Mouse (Mus musculus): ENCODE data around the gene Glt6d1. TPM values are rescaled to one million over a fixed set of nuclear protein-coding genes. Genes with fewer than 3 reads are reported as not detected.

The Glt6d1 gene
- polyA plus RNA-seq, 1 experiment from 2014 or later: not detected

GRCm38 (mm10) chr2:25785573-25786322 lies 29.9 kb downstream of the Glt6d1 start:
- H3K27ac ChIP-seq: no peak overlapping the region
- H3K4me3 ChIP-seq (replicated peaks): no peak overlapping the region
- H3K4me1 ChIP-seq: no peaks in the 10 kb centered on the region
- no peak for ATAC-seq (ENCODE audit: low FRiP score)
- H3K9ac ChIP-seq: no peak overlapping the region
- peaks cover 3% of the 10 kb centered on the region; the same call in 1 of the 2 replicates for H3K27me3 ChIP-seq
- no peaks in the 10 kb centered on the region for H3K9me3 ChIP-seq
- H3K4me2 ChIP-seq: no peak overlapping the region
- no peaks in the 10 kb centered on the region for H3K36me3 ChIP-seq (replicated peaks)
- 76% methylated on average over 5 of the region's 5 CpGs for WGBS

- 87% methylated on average over 3 of the region's 3 CpGs for whole genome bisulfite sequencing
- Histone ChIP-seq H3K4me3 (replicated peaks) (no peak within 1 kb of the TSS), H3K36me3 (replicated peaks) (no peaks in the 10 kb centered on the region), H3K27me3 (peaks cover 3% of the 10 kb centered on the region; the same call in 1 of the 2 replicates), H3K9me3 (no peaks in the 10 kb centered on the region), H3K4me2 (no peak within 1 kb of the TSS), H3K4me1 (no peaks in the 10 kb centered on the region), H3K27ac (no peak within 1 kb of the TSS), H3K9ac (no peak within 1 kb of the TSS)
- no peak for ATAC-seq (ENCODE audit: low FRiP score)
Observed at GRCm38 (mm10) chr2:25781957-25782356, 33.7 kb downstream of the Glt6d1 start, which contains the start of gene Gm13539. Gene Gm13539 (plus strand): TSS chr2:25782257.

- no peak overlapping the region for H3K4me3 ChIP-seq (replicated peaks)
- no peak overlapping the region for H3K9ac ChIP-seq
- no peak overlapping the region for H3K4me2 ChIP-seq
- no peaks in the 10 kb centered on the region for H3K9me3 ChIP-seq
- 63% methylated on average over 4 of the region's 4 CpGs for WGBS
- no peak for ATAC-seq (ENCODE audit: low FRiP score)
- no peaks in the 10 kb centered on the region for H3K36me3 ChIP-seq (replicated peaks)
- H3K4me1 ChIP-seq: no peaks in the 10 kb centered on the region
- no peak overlapping the region for H3K27ac ChIP-seq
- H3K27me3 ChIP-seq: peaks cover 3% of the 10 kb centered on the region; the same call in 1 of the 2 replicates
Observed at GRCm38 (mm10) chr2:25780921-25781320, 34.7 kb downstream of the Glt6d1 start.

- Histone ChIP-seq H3K9me3 (no peaks in the 10 kb centered on the region), H3K27me3 (no peaks in the 10 kb centered on the region; the same call in 1 of the 2 replicates), H3K4me2 (no peak overlapping the region), H3K4me3 (replicated peaks) (no peak overlapping the region), H3K27ac (no peak overlapping the region), H3K9ac (no peak overlapping the region), H3K4me1 (no peaks in the 10 kb centered on the region), H3K36me3 (replicated peaks) (no peaks in the 10 kb centered on the region)
- ATAC-seq (ENCODE audit: low FRiP score): no peak
- WGBS: 92% methylated on average over 9 of the region's 9 CpGs
Observed at GRCm38 (mm10) chr2:25779076-25779475, 36.6 kb downstream of the Glt6d1 start.

- Histone ChIP-seq H3K9ac (no peak within 1 kb of the TSS), H3K27me3 (no peaks in the 10 kb centered on the region), H3K4me3 (replicated peaks) (no peak within 1 kb of the TSS), H3K9me3 (no peaks in the 10 kb centered on the region), H3K4me2 (no peak within 1 kb of the TSS), H3K27ac (no peak within 1 kb of the TSS), H3K36me3 (replicated peaks) (no peaks in the 10 kb centered on the region), H3K4me1 (no peaks in the 10 kb centered on the region)
- ATAC-seq (ENCODE audit: low FRiP score): no peak
- 89% methylated on average over 1 of the region's 1 CpGs for WGBS
Observed at GRCm38 (mm10) chr2:25776717-25777116, 38.9 kb downstream of the Glt6d1 start, which contains the start of gene Lcn11. Gene Lcn11 (plus strand): TSS chr2:25777017.

- no peaks in the 10 kb centered on the region for H3K9me3 ChIP-seq
- H3K27me3 ChIP-seq: no peaks in the 10 kb centered on the region
- no peak overlapping the region for H3K4me3 ChIP-seq (replicated peaks)
- H3K27ac ChIP-seq: no peak overlapping the region
- WGBS: 58% methylated on average over 3 of the region's 3 CpGs
- H3K9ac ChIP-seq: no peak overlapping the region
- no peaks in the 10 kb centered on the region for H3K4me1 ChIP-seq
- no peak overlapping the region for H3K4me2 ChIP-seq
- H3K36me3 ChIP-seq (replicated peaks): no peaks in the 10 kb centered on the region
- ATAC-seq (ENCODE audit: low FRiP score): no peak
Observed at GRCm38 (mm10) chr2:25775991-25776390, 39.7 kb downstream of the Glt6d1 start.

GRCm38 (mm10) chr2:25774640-25775039 lies 41.0 kb downstream of the Glt6d1 start:
- WGBS: 88% methylated on average over 2 of the region's 2 CpGs
- Histone ChIP-seq H3K4me2 (no peak overlapping the region), H3K4me1 (no peaks in the 10 kb centered on the region), H3K27ac (no peak overlapping the region), H3K36me3 (replicated peaks) (no peaks in the 10 kb centered on the region), H3K9me3 (no peaks in the 10 kb centered on the region), H3K27me3 (no peaks in the 10 kb centered on the region), H3K4me3 (replicated peaks) (no peak overlapping the region), H3K9ac (no peak overlapping the region)
- no peak for ATAC-seq (ENCODE audit: low FRiP score)

GRCm38 (mm10) chr2:25773507-25773906 lies 42.1 kb downstream of the Glt6d1 start:
- Histone ChIP-seq H3K27me3 (no peaks in the 10 kb centered on the region), H3K9me3 (no peaks in the 10 kb centered on the region), H3K4me1 (no peaks in the 10 kb centered on the region), H3K4me3 (replicated peaks) (no peak overlapping the region), H3K4me2 (no peak overlapping the region), H3K36me3 (replicated peaks) (no peaks in the 10 kb centered on the region), H3K9ac (no peak overlapping the region), H3K27ac (no peak overlapping the region)
- ATAC-seq (ENCODE audit: low FRiP score): no peak
- WGBS: 85% methylated on average over 2 of the region's 2 CpGs

GRCm38 (mm10) chr2:25767764-25768163 lies 47.9 kb downstream of the Glt6d1 start:
- Histone ChIP-seq H3K27ac (no peak overlapping the region), H3K9ac (no peak overlapping the region), H3K4me1 (no peaks in the 10 kb centered on the region), H3K4me3 (replicated peaks) (no peak overlapping the region), H3K36me3 (replicated peaks) (no peaks in the 10 kb centered on the region), H3K4me2 (no peak overlapping the region), H3K9me3 (no peaks in the 10 kb centered on the region), H3K27me3 (no peaks in the 10 kb centered on the region)
- no peak for ATAC-seq (ENCODE audit: low FRiP score)
- 84% methylated on average over 4 of the region's 4 CpGs for WGBS

- no peaks in the 10 kb centered on the region for H3K9me3 ChIP-seq
- H3K36me3 ChIP-seq (replicated peaks): no peaks in the 10 kb centered on the region
- no peak within 1 kb of the TSS for H3K9ac ChIP-seq
- ATAC-seq (ENCODE audit: low FRiP score): no peak
- no peak within 1 kb of the TSS for H3K27ac ChIP-seq
- no peaks in the 10 kb centered on the region for H3K4me1 ChIP-seq
- no peak within 1 kb of the TSS for H3K4me2 ChIP-seq
- no peak within 1 kb of the TSS for H3K4me3 ChIP-seq (replicated peaks)
- WGBS: 47% methylated on average over 2 of the region's 2 CpGs
- H3K27me3 ChIP-seq: no peaks in the 10 kb centered on the region
Observed at GRCm38 (mm10) chr2:25765269-25765668, 50.4 kb downstream of the Glt6d1 start, which contains the start of gene Lcn3. Gene Lcn3 (plus strand): TSS chr2:25765569.

GRCm38 (mm10) chr2:25758064-25758625 lies 57.5 kb downstream of the Glt6d1 start:
- WGBS: 52% methylated on average over 4 of the region's 4 CpGs
- no peak overlapping the region for H3K27ac ChIP-seq
- no peak overlapping the region for H3K9ac ChIP-seq
- H3K27me3 ChIP-seq: no peaks in the 10 kb centered on the region
- H3K4me2 ChIP-seq: no peak overlapping the region
- H3K4me1 ChIP-seq: no peaks in the 10 kb centered on the region
- no peaks in the 10 kb centered on the region for H3K9me3 ChIP-seq
- no peaks in the 10 kb centered on the region for H3K36me3 ChIP-seq (replicated peaks)
- no peak for ATAC-seq (ENCODE audit: low FRiP score)
- H3K4me3 ChIP-seq (replicated peaks): no peak overlapping the region

- WGBS: 100% methylated on average over 1 of the region's 1 CpGs
- Histone ChIP-seq H3K36me3 (replicated peaks) (no peaks in the 10 kb centered on the region), H3K4me2 (no peak overlapping the region), H3K27ac (no peak overlapping the region), H3K9me3 (no peaks in the 10 kb centered on the region), H3K4me1 (no peaks in the 10 kb centered on the region), H3K9ac (no peak overlapping the region), H3K27me3 (no peaks in the 10 kb centered on the region), H3K4me3 (replicated peaks) (no peak overlapping the region)
- ATAC-seq (ENCODE audit: low FRiP score): no peak
Observed at GRCm38 (mm10) chr2:25754201-25754600, 61.4 kb downstream of the Glt6d1 start.
